Mouse (Mus musculus) megakaryocyte-erythroid progenitor cell, adult 5-6 weeks (primary cell): Measurements from ENCODE around the gene Irf2bpl. TPM values are rescaled to one million over a fixed set of nuclear protein-coding genes. Genes with fewer than 3 reads are reported as not detected.
A peak's percentile ranks its signal among the peaks of the same experiment; 100 is the strongest.

Source experiments
- ATAC-seq: replicated peaks from 2 replicates; pipeline ENCODE4 v1.8.0; 2016; ENCODE audit warnings: mild to moderate bottlenecking, inconsistent platforms; ENCODE audit not compliant: severe bottlenecking, poor library complexity, low FRiP score, low TSS enrichment
- total RNA-seq, 2 experiments: library from RNA; stranded (forward) in 1 of 2; stranded (reverse) in 1 of 2; fragments of 200-1000, 215-1000 nt in 1 of 2; fragments of >200 nt in 1 of 2; fragmentation: Nextera tagmentation in 1 of 2; gene quantifications; 2 replicates each; pipeline ENCODE4 v1.2.3; 2014 to 2017

Irf2bpl gene
- total RNA-seq, 2 experiments from 2014 or later = 0.76 to 2.7 TPM

DNA sequence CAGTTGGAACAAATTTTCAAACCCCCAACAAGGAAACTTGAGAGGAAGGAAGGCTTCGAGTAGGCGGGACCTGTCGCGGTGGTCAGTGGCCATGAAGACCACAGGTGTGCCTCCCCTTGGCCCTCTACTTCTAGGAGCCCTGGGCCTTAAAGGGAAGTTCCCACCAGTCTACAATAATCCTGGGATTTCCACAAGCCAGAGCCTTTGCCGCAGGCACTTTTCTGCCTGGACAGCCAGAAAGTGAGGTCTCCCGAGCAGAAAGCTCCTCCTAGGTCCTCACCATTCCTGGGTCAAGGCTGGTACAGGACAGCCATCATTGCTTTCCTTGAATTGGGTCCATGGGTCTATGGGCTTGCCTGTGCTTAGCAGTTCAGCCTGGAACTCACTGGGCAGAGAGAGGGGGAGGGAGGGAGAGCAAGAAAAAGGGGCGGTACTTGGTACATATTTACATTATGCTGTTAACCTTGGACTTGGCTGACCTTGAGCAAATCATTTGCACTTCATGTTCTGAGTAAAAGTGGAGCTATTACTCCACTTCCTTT is 4.6 kb upstream of the Irf2bpl start:
- ATAC-seq = no peak

DNA sequence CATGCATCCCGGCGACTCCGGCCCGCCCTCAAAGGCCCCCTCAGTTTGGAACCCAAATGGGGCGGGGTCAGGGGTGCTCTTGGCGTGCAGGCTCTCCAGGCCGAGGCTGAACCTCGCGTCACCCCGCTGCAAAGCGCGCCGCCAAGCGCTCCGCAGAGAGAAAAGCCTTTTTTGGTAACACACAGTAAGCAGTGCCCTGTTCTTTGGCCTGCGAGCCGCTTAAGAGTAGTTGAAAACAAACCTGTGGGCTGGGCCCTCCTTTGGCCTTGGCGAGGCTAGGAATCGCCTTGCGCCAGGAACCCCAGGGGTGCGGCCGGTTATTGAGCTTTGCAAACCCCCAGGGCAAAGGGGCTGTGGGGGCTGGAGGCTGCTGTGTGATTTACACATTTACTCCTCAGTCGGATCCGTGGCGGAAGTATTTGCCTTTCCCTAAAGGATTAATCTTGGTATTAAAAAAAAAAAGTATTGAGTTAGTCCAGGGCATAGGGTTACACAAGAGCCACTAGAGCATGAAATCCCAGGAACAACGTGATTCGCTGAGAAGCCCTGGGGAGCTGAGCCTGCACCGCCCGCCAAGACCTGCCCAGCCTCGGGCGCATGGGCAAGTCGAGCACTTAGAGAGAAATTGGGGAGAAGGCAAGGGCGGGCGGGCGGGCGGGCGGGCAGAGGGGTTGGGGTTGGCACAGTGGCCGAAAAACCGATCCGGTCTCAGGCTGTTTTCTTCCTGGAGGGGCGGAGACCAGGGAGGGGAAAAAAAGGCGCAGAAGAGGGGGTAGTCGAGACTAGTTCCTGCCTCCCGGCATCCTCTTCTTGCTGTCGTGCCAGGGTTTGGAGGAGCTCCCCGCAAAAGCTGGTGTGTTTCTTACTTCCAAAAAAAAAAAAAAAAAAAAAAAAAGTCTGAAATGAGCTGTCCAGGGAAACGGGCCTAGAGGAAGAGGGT is 3.8 kb upstream of the Irf2bpl start:
- peak; percentile 44; the same call in 1 of the 2 replicates for ATAC-seq

DNA sequence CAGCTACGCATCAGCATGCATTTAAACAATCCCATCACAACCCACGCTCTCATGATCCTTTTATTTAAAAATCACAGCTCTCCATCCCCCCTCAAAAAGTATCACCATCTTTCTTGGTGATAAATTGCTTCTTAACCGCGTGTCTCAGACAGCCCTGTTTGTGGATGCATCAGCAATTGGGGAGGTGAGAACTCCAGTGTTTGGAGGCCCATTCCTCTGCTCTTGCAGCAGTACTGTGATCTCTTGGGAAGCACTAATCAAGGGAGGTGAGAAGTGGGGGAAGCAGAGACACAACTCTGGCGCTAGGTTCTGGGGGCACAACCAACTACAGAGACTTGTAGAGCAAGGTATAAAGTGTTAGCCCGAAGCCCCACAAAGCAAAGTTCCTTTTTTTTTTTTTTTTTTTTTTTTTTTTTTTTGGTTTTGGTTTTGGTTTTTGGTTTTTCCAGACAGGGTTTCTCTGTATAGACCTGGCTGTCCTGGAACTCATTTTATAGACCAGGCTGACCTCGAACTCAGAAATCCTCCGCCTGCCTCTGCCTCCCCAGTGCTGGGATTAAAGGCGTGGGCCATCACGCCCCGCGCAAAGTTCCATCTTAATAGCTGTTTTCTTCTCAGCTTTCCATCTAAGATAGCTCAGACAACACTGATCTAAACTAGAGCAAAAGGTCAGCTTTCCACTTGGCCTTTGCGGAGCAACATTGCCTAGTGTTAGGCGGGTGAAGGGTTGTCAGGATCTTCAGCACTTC is 3.0 kb upstream of the Irf2bpl start:
- no peak for ATAC-seq

DNA sequence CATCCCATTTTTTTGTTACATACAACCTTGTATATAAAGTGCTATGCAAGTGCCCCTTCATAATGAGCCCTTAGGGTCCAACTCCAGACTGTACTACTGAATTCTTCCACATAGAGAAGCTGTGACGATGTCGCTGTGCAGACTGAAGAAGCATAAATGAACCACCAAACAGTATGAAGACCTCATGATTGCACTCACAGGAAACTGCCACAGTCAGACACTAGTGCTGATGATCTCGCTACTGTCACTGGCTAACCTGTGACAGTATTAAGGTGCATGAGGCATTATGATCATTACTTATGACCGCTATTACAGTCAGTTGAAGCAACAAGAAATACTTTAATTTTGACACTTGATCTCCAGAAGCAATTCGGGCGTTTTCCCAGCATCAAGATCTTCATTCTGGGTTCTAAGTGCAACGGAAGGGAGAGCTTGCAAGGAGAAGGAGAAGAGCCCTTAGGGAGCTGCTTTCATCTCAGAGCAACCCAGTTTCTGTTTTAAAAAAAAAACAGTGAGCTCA is 1.9 kb upstream of the Irf2bpl start:
- ATAC-seq = no peak

DNA sequence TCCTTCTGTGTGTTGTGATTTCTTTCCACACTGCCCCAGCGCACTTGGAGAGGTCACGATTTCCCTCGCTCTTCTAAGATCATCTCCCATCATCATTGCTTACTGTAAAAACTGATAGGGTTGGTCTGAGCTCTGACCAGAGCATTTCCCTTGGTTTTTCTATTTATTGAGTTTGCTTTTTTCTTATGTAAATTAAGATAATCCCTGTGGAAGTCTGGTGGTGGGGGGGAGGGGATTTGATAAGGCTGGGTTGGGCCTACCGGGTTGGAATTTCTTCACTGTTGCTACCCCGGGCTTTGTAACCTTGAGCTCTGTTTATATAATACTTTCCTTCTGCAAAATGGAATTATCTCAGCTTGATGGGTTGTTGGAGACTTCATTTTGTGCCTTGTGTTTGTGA is 1.1 kb upstream of the Irf2bpl start:
- no peak for ATAC-seq

DNA sequence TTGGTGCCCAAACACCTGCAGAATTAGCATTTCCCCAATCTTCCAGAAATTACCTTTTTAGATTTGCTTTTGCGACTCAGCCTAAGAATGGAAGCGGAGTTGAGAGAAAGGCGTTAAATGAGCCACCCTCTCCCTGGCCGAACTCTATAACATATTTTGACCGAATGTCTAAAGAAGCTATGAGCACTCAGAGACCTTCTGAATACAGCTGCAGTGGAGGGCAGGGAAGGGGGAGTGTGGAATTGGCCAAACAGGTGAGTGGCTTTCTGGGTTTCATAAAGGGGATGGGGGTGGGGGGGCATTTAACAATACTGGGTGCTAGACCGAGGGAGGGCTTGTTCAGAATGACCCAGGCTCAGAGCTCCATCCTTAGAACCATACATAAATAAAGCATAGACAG is 738 bp upstream of the Irf2bpl start:
- no peak for ATAC-seq

DNA sequence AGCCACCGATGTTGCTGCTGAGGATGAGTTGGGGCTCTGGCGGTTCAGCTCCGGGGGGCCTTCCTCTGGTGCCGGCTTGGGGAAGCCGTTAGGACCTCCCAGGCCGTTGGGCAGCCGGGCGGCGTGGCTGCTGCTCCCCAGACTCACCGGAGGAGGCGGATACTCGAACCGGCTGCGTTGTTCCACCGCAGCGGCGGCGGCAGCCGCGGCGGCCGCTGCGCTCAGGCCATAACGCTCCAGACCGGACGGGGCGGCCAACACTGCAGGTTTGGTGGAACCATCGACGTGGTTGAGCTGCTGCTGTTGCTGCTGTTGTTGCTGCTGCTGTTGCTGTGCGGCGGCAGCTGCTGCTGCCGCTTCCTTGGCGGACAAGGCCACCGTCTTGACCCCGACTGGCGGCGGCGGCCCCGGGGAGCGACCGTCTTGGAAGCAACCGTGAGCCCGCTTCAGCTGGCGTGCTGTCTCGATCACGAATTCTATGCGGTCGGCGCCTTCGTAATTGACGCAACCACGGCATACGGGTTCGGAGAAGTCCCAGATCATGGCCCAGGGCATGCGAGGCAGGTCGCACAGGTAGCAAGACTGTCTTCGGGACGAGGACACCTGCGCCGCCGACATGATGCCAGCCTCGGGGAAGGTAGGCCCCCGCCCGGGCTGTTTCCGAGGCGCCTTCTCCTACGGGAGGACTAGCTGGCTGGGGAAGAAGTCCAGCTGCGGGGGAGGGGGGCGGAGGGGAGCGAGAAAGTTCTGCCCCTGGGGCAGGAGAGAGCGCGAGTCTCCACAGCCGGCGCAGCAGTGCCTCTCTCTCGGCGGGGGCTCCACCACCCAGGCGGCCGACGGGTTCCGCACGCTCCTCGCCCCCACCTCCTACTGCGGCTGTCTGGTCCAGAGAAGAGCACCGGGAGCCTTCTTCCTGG is 1.1 kb downstream of the Irf2bpl start:
- ATAC-seq = no peak

DNA sequence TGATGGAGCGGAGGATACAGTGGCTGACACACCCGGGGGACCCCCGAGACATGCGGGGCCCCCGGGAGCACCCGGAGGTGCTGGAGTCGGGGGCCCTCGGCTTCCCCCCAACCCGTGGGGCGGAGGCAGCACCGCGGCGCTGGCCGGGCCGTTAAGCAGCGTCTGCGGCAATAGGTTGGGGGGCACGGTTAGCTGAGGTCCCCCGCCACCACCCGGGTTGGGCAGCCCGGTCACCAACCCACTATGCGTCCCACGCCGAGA is 1.6 kb downstream of the Irf2bpl start:
- no peak for ATAC-seq

DNA sequence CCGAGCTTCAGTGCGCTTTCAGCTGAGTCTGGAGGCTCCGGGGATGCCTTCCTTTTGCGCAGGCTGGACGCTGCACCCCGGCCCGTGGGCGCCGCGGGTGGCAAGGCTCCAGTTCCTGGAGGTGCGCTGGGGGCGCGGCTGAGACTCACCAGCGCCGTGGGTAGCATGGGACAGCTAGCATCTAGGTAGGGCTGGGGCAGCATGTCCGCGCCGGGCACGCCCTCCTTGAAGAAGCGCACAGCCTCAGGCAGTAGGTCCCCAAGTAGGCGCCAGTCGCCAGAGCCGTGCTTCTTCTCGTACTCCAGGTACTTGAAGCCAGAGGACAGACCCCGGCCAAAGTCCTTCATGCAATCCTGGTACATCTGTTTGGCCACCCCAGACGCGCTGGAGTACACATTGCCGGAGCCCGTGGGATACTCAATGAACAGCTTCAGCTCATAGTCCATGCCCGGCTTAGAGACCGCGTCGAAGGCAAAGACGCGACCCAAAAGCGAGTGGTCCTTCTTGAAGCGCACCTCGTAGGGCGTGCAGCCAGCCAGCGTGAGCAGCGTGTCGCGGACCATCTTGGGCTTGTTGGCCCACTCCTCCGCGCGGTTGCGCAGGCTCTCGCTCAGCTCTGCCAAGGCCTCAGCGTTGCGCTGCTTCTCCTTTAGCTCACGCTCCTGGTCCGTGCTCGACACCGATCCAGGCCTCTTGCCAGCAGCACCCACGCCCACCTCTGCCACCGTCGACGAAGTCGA is 2.1 kb downstream of the Irf2bpl start:
- peak; percentile 25; the same call in 1 of the 2 replicates for ATAC-seq

DNA sequence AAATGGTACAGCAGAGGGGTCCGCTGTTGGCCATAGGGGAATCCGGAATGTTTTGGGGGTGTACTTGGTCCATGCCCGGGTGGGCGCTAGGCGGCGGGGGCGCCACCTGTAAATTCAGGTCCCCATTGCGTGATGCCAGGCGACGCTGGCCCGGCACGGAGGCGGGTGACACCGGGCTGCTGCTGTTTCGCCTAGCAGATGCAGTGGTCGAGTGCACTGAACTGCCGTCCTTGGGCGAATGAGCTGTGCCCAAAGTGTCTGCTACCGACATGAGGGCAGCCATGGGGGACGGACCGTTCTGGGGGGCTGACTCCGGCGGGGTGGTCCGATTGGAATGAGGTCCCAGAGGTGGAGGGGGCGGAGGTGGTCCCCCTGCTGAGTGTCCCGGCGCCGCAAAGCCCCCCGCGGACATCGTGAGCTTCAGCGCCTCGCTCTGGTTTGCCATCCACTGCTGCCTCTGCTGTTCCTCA is 2.8 kb downstream of the Irf2bpl start:
- no peak for ATAC-seq

DNA sequence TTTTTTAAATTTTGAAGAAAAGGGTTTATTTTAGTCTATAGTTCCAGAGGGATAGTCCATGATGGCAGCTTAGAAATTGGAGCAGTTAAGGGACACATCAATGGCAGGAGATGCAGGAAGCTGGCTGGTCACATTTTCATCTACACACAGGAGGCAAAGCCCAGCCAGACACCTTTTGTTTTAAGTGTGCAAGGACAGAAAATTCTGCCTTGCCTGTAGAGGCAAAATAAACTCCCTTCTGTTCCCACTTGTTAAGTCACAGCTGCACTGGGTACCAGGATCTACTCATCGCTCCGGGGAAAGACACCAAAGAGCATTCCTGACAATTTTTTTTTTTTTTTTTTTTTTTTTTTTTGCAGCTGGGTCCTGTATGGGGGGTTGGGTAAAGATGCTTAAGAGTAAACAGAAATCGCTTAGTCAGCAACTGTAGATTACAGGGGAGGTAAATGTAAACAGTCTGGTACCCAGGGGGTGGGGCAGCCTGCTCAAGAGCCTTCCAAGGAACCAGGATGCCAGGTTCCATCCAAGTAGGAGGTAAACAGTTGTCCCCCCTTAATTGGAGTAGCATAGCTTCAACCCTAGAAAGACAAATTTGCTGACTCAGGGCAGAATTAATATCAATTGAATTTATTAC is 4.4 kb downstream of the Irf2bpl start:
- no peak for ATAC-seq

DNA sequence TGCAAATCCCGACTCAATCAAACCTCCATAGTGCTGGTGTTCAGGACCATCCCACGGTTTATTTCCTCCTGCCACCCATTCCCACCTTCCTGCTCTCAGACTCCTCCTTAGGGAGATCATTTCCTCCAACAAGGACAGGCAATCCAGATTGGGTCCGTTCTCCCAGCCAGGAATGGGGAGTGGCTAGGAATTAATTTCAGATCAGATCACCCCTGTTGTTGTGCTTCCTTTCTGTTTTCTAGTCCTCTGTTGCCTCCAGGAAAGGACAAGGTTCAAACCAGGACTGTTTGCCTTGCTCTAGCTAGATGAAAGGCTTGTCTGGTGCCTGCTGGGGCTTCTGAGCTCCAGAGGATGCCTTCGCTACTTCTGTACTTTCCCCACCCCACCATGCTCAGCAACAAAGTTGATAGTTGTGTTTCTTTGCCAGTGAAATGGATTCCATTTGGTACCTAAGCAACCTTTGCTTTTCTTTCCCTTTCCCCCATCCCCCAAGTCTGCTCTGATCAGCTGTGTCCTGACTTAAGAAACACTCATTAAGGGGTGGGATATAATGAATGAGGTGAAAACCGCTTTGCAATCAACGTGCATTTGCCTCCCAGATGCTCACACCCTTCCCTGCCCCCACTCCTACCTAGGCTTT is 5.0 kb downstream of the Irf2bpl start:
- ATAC-seq = no peak

DNA sequence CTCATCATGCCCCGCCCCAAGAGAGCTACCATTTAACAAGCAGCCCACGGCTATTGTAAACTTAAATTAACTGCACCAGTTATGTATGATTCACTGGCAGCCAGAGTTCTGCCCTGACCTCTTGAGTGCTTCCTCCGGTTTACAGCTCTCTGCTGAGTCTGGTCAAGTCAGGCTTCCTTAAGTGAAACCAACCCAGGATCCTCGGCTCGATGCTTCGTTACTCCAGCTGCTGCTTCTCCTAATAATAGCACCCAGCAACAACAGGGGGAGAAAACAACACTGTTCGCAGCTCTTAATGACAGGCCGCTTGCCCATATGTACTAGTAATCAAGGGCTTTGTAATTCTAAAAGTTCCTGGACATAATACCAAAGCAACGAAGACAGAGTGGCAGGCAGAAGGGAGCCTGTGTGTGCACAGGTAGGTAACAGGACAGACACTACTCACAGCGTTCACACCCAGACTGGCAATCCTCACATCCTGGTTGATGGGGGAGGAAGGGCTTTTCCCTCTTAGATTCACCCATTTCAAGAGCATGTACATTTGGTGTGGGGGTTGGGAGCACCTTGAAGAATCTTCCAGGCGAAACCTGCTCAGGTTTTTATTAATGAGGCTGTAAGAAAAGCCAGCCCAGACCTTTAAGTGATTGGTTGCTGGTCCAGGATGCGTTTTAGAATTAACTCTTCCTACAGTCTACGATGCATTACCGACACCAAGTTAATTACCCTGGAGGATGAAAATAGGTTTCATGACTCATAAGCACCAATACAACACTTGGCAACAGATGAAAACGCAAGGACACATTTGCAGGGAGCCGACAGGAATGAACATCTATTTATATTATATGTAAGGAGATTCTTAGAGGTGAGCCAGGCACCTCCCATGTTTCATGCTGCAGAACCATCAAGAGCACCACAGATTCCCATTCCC is 5.9 kb downstream of the Irf2bpl start:
- ATAC-seq = no peak

DNA sequence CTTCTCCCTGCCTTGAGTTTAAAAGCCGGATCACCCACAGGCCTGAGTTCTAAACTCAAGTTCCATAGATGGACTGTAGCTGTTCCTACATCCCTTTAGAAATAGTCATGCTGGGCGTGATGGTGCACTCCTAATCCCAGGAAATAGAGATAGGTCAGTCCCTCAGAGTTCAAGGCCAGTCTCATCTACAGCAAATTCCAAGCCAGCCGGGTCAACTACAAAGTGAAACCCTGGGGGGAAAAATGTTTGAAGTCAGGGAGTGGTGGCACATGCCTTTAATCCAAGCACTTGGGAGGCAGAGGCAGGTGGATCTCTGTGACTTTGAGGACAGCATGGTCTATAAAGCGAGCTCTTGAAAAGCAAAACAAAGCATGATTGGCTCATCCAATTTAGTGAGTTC is 7.6 kb downstream of the Irf2bpl start:
- no peak for ATAC-seq

DNA sequence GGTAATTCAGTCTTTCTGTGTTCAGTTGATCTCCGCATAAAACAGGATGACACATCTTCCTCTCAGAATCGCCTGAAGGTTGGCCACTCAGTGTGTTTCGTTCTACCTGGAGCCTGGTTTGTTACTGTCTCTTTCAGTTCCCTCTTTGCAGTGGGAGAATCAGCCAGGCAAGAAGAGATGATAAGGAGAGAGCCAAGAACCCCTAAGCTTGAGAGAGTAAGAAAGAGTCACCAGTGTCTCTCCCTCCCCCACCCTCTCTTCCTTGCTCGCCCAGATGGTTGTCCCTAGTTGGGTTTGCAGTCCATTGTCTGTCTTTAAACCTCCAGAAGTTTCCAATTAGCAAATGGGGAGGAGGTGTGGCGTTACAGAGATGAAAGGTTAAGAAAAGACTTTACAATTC is 8.5 kb downstream of the Irf2bpl start:
- no peak for ATAC-seq

DNA sequence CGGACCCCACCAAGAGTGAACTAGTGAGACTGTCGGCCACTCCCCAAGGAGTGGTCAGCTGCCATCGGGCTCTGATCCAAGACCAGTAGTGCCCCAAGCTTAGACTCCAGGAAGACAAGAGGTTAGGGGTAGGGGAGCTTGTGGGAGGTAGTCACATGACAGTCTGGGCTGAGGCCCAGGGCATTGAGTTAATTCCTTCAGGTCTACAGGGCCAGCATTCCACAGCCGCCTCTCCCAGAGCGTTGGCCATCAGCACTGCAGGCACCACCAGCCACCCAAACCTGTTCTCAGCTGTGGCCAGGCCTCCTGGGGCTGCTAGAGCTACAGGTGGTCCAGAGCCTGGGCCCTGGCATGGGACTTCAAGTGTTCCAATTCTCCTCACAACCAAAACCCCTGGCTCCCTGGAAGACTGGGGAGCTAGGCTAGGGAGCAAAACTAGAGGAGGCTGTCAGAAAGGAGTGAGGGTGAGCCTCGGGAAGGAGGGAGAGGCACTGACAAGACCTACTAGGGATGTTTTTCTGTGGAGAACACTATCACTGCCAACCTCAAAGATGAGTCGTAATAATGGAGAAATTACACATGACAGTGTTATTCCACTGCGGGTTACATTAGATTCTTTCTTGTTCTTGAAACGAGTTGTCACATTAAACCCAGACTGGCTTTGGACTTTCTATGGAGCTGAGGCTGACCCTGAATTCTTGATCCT is 12.1 kb downstream of the Irf2bpl start:
- ATAC-seq = no peak
